Mouse (Mus musculus) hindbrain, embryonic 11.5 days (tissue): ENCODE data around the gene Golga4. TPM values are rescaled to one million over a fixed set of nuclear protein-coding genes. Genes with fewer than 3 reads are reported as not detected.
"Not testable (repeated sequence)": the region's sequence is repeated elsewhere in the genome, so short reads cannot be mapped to it uniquely, and the experiment has no call there.

ENCODE experiments used
- ATAC-seq: fragments of 200-750 bp; cut with Nextera tagmentation; 2 replicates; pipeline ENCODE4 v1.8.0; 2017; ENCODE audit warnings: mild to moderate bottlenecking, moderate TSS enrichment, moderate library complexity; ENCODE audit not compliant: low FRiP score
- DNase-seq: peaks from one replicate; pipeline ENCODE4 v3.0.0-alpha.2; 2015; ENCODE audit warnings: low spot score
- H3K27ac ChIP-seq: fragments of 300-500 bp; sonication (generic); 2 replicates; pipeline ENCODE4 v1.5.1; 2014; ENCODE audit warnings: mild to moderate bottlenecking, low read depth, low read length
- H3K27me3 ChIP-seq: fragments of 300-500 bp; sonication (generic); 2 replicates; pipeline ENCODE4 v1.6.1; 2014; ENCODE audit warnings: mild to moderate bottlenecking, low read length, moderate library complexity, mixed read lengths; ENCODE audit not compliant: control insufficient read depth, insufficient read depth
- H3K36me3 ChIP-seq: fragments of 300-500 bp; sonication (generic); 2 replicates; pipeline ENCODE4 v1.6.1; 2014; ENCODE audit warnings: mild to moderate bottlenecking, low read length, moderate library complexity, mixed read lengths; ENCODE audit not compliant: control insufficient read depth, insufficient read depth
- H3K4me1 ChIP-seq: fragments of 300-500 bp; sonication (generic); replicated peaks from 2 replicates; pipeline ENCODE4 v1.6.1; 2014; ENCODE audit warnings: low read length, mixed read lengths; ENCODE audit not compliant: control insufficient read depth, insufficient read depth
- H3K4me2 ChIP-seq: fragments of 300-500 bp; sonication (generic); replicated peaks from 2 replicates; pipeline ENCODE4 v1.6.1; 2014; ENCODE audit warnings: mild to moderate bottlenecking, low read depth, low read length
- H3K4me3 ChIP-seq: fragments of 300-500 bp; sonication (generic); 2 replicates; pipeline ENCODE4 v1.5.1; 2014; ENCODE audit warnings: low read depth, low read length
- H3K9ac ChIP-seq: fragments of 300-500 bp; sonication (generic); 2 replicates; pipeline ENCODE4 v1.6.1; 2014; ENCODE audit warnings: low read depth, low read length
- H3K9me3 ChIP-seq: fragments of 300-500 bp; sonication (generic); 2 replicates; pipeline ENCODE4 v1.6.1; 2016; ENCODE audit warnings: low read length; ENCODE audit not compliant: control insufficient read depth
- WGBS: fragments of 180-500 bp; shearing (Covaris S2); extraction: QIAGEN DNeasy Blood & Tissue Kit; methylation state at CpG from one replicate; pipeline ENCODE4 v1.1.7; 2014; 5-methylcytosine and 5-hydroxymethylcytosine counted together
- polyA plus RNA-seq: library from polyadenylated mRNA; unstranded; fragments of >200 nt; fragmentation: Nextera tagmentation; extraction: Ambion mirVana; gene quantifications from 2 replicates; pipeline ENCODE4 v1.2.1, GENCODE M21; 2014

Gene Golga4
- polyA plus RNA-seq, 1 experiment from 2014 or later: 64.8 TPM

GRCm38 (mm10) chr9:118592585-118593249 lies 86.7 kb downstream of the Golga4 start:
- ATAC-seq: peak; percentile 56; the same call in 1 of the 2 replicates

GRCm38 (mm10) chr9:118593443-118593842 lies 87.4 kb downstream of the Golga4 start:
- Histone ChIP-seq H3K27ac (no peak overlapping the region), H3K27me3 (no peaks in the 10 kb centered on the region), H3K4me1 (no peaks in the 10 kb centered on the region), H3K9me3 (no peaks in the 10 kb centered on the region), H3K4me2 (no peak overlapping the region), H3K36me3 (no peaks in the 10 kb centered on the region), H3K9ac (no peak overlapping the region), H3K4me3 (no peak overlapping the region)
- ATAC-seq (no peak), DNase-seq (no peak)
- 84% methylated on average over 8 of the region's 8 CpGs for WGBS

More at GRCm38 (mm10) chr9:118592585-118593249, 86.7 kb downstream of the Golga4 start:
- WGBS: 39% methylated on average over 13 of the region's 13 CpGs
- Histone ChIP-seq H3K9ac (no peak overlapping the region), H3K4me1 (no peaks in the 10 kb centered on the region), H3K27me3 (no peaks in the 10 kb centered on the region), H3K36me3 (no peaks in the 10 kb centered on the region), H3K27ac (no peak overlapping the region), H3K4me3 (no peak overlapping the region), H3K4me2 (no peak overlapping the region), H3K9me3 (no peaks in the 10 kb centered on the region)
- peak; percentile 54 for DNase-seq

GRCm38 (mm10) chr9:118596767-118597166 lies 90.7 kb downstream of the Golga4 start:
- Histone ChIP-seq H3K4me2 (no peak overlapping the region), H3K4me1 (no peaks in the 10 kb centered on the region), H3K9ac (no peak overlapping the region), H3K27me3 (no peaks in the 10 kb centered on the region), H3K9me3 (no peaks in the 10 kb centered on the region), H3K4me3 (no peak overlapping the region), H3K27ac (no peak overlapping the region), H3K36me3 (no peaks in the 10 kb centered on the region)
- DNase-seq: no peak
- 85% methylated on average over 7 of the region's 7 CpGs for WGBS
- ATAC-seq: no peak

GRCm38 (mm10) chr9:118600393-118600792 lies 94.3 kb downstream of the Golga4 start:
- not testable (repeated sequence) for H3K27me3 ChIP-seq, ATAC-seq, H3K36me3 ChIP-seq, DNase-seq, H3K27ac ChIP-seq, H3K4me3 ChIP-seq, H3K9me3 ChIP-seq, H3K4me2 ChIP-seq, H3K9ac ChIP-seq, H3K4me1 ChIP-seq
- WGBS: 92% methylated on average over 3 of the region's 3 CpGs

GRCm38 (mm10) chr9:118602576-118602975 lies 96.5 kb downstream of the Golga4 start:
- Histone ChIP-seq H3K36me3 (no peaks in the 10 kb centered on the region), H3K27ac (no peak overlapping the region), H3K4me2 (no peak overlapping the region), H3K4me1 (peaks cover 6% of the 10 kb centered on the region), H3K27me3 (peaks cover 3% of the 10 kb centered on the region; the same call in 1 of the 2 replicates), H3K9ac (no peak overlapping the region), H3K4me3 (no peak overlapping the region), H3K9me3 (no peaks in the 10 kb centered on the region)
- 81% methylated on average over 5 of the region's 5 CpGs for WGBS
- ATAC-seq (no peak), DNase-seq (no peak)

GRCm38 (mm10) chr9:118606148-118606816 lies 100.2 kb downstream of the Golga4 start, which contains the start of gene Itga9:
TSS of gene Itga9 (plus strand) at chr9:118606690.
- Histone ChIP-seq H3K27ac (0 out of 2 replicates have a peak within 1 kb of the TSS, but pooled peaks have one; percentile 36), H3K4me2 (peak within 1 kb of the TSS; percentile 95), H3K27me3 (peaks cover 6% of the 10 kb centered on the region), H3K4me3 (peak within 1 kb of the TSS; percentile 64), H3K36me3 (no peaks in the 10 kb centered on the region), H3K9me3 (no peaks in the 10 kb centered on the region), H3K9ac (peak within 1 kb of the TSS; percentile 84), H3K4me1 (peaks cover 6% of the 10 kb centered on the region)
- DNase-seq (peak; percentile 93), ATAC-seq (peak; percentile 92)
- WGBS: 18% methylated on average over 27 of the region's 42 CpGs

GRCm38 (mm10) chr9:118606817-118607371 lies 100.8 kb downstream of the Golga4 start:
- H3K27me3 ChIP-seq: peaks cover 8% of the 10 kb centered on the region
- H3K36me3 ChIP-seq: no peaks in the 10 kb centered on the region
- peak; percentile 73 for ATAC-seq

GRCm38 (mm10) chr9:118607701-118608401 lies 101.8 kb downstream of the Golga4 start:
- Histone ChIP-seq H3K9ac (no peak overlapping the region), H3K36me3 (no peaks in the 10 kb centered on the region), H3K4me2 (no peak overlapping the region), H3K4me1 (peaks cover 6% of the 10 kb centered on the region), H3K4me3 (no peak overlapping the region), H3K27me3 (peaks cover 10% of the 10 kb centered on the region), H3K27ac (no peak overlapping the region), H3K9me3 (no peaks in the 10 kb centered on the region)
- DNase-seq: peak; percentile 38
- whole genome bisulfite sequencing: 35% methylated on average over 16 of the region's 16 CpGs
- no peak for ATAC-seq

More at GRCm38 (mm10) chr9:118606817-118607371, 100.8 kb downstream of the Golga4 start:
- DNase-seq: peak; percentile 63
- Histone ChIP-seq H3K9me3 (no peaks in the 10 kb centered on the region), H3K9ac (peak overlapping the region; percentile 84), H3K4me1 (peaks cover 6% of the 10 kb centered on the region), H3K4me3 (peak overlapping the region; percentile 64), H3K4me2 (peak overlapping the region; percentile 95), H3K27ac (0 out of 2 replicates have a peak overlapping the region, but pooled peaks have one; percentile 36)
- under 1% methylated on average over 39 of the region's 68 CpGs for WGBS
